Mouse (Mus musculus): ENCODE data around the gene Vwa2. TPM values are rescaled to one million over a fixed set of nuclear protein-coding genes. Genes with fewer than 3 reads are reported as not detected.

The Vwa2 gene
- 0.26 TPM for polyA plus RNA-seq (2014; fragmentation: Illumina TruSeq; extraction: RNeasy Lipid Tissue Mini Kit (QIAGEN cat#74804))

DNA sequence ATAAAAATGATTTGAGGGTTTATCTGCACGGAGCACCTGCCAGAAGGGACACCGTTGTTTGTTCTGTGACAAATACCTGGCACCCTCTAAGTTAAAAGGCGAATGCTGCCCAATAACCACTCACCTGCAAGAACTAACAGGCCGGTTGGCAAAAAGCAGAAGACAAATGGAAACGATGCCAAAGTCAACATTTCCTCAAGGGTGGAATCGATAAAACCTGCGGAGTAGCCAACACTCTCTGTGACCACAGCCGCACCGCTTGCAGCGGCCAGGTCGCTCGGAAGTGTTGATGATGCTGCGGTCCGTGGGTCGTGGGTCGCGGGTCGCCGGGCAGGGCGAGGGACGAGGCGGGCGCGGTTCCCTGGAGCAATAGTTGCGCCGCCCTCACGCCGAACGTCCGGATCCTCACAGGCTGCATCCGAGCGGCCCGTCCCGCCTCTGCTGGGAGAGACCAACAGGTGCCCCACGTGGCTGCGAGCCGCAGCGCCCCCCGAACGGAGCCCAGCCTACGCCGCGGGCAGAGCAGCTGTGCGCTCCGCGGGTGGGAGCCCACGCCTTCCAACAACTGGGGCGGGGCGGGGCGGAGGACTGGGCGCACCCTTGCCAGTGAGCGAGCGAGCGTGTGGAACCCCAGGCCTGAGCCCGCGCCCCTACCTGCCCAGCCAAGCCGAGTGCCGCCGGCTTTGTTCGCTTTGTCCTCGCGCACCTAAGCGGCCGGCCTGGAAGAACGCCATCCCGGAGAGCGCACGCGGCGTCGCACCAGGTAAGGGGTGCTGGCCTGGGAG lies at the start of gene Vwa2:
Gene Vwa2 (plus strand): TSS at position 434 of the 785 bp plus-strand sequence.

GRCm38 (mm10) chr19:56826047-56826631 lies 47.9 kb upstream of the Vwa2 start, which contains the start of gene Tdrd1:
Tdrd1 (plus strand) TSS chr19:56826209.

Other genes with a start within 250 kb of the Vwa2 start
- gene Adrb1, start 152.1 kb upstream of the Vwa2 start, polyA plus RNA-seq (2014; fragmentation: Illumina TruSeq; extraction: RNeasy Lipid Tissue Mini Kit (QIAGEN cat#74804)): 0.60 TPM
- gene Ccdc186, start 52.1 kb upstream of the Vwa2 start, polyA plus RNA-seq (2014; fragmentation: Illumina TruSeq; extraction: RNeasy Lipid Tissue Mini Kit (QIAGEN cat#74804)): 88.0 TPM
- gene Tdrd1, start 48.0 kb upstream of the Vwa2 start, polyA plus RNA-seq (2014; fragmentation: Illumina TruSeq; extraction: RNeasy Lipid Tissue Mini Kit (QIAGEN cat#74804)): 9.0 TPM
- gene Afap1l2, start 134.0 kb downstream of the Vwa2 start, polyA plus RNA-seq (2014; fragmentation: Illumina TruSeq; extraction: RNeasy Lipid Tissue Mini Kit (QIAGEN cat#74804)): 25.6 TPM

Data from ovary, adult 10 weeks (tissue).